Mouse (Mus musculus) Patski (cell line): Measurements from ENCODE around the gene Zbtb39. TPM values are rescaled to one million over a fixed set of nuclear protein-coding genes. Genes with fewer than 3 reads are reported as not detected.
"Not testable (repeated sequence)": the region's sequence is repeated elsewhere in the genome, so short reads cannot be mapped to it uniquely, and the experiment has no call there.

Experiments
- ATAC-seq: fragments of 100-300 bp; one replicate; pipeline ENCODE4 v1.8.0; 2021
- CTCF ChIA-PET: fragments of 350-600 bp; sonication (Branson Sonifier 250); formaldehyde crosslinking; loops from one replicate; lab custom pipeline; 2022; ENCODE audit warnings: inconsistent platforms; lab: Charles Lee
- POLR2A ChIA-PET: fragments of 350-600 bp; sonication (Branson Sonifier 250); formaldehyde crosslinking; loops from one replicate; lab custom pipeline; 2022; ENCODE audit warnings: antibody characterized with exemption, inconsistent platforms; lab: Charles Lee
- DNase-seq: peaks from one replicate; pipeline ENCODE4 v3.0.0-alpha.2; 2011; ENCODE audit warnings: low read depth, low spot score
- H3K27me3 ChIP-seq: fragments of 371-371 bp; one replicate; pipeline ENCODE4 v1.5.1; 2021
- CTCF ChIP-seq: fragments of 100-300 bp; IDR thresholded peaks from one replicate; pipeline ENCODE4 v1.5.1; 2021
- in situ Hi-C: fragments of 300-500 bp; cut with MboI; formaldehyde crosslinking; loops from 3 replicates; pipeline ENCODE4 v1.11.1; 2018; ENCODE audit warnings: low pct_unique_long_range_greater_than_20kb, mixed read lengths
- polyA plus RNA-seq: library from polyadenylated mRNA; unstranded; gene quantifications from one replicate; pipeline ENCODE4 v1.2.3, GENCODE M21; 2021

Zbtb39 gene
- polyA plus RNA-seq, 1 experiment from 2014 or later, result 7.5 TPM

- TF ChIP-seq CTCF, result no peak
- peaks cover 6% of the 10 kb centered on the region for H3K27me3 ChIP-seq
- ChIA-PET POLR2A (no interaction called here), CTCF (no interaction called here)
- DNase-seq (no peak), ATAC-seq (no peak)
- in situ Hi-C loops, result no loop called here
Measured at GRCm38 (mm10) chr10:127776011-127776410, 36.7 kb downstream of the Zbtb39 start, which contains the start of gene Rdh9. Rdh9 (plus strand) TSS chr10:127776386.

GRCm38 (mm10) chr10:127782321-127782720 lies 43.0 kb downstream of the Zbtb39 start:
- H3K27me3 ChIP-seq, in situ Hi-C loops, POLR2A ChIA-PET, ATAC-seq, CTCF ChIA-PET, DNase-seq: not testable (repeated sequence)

DNA sequence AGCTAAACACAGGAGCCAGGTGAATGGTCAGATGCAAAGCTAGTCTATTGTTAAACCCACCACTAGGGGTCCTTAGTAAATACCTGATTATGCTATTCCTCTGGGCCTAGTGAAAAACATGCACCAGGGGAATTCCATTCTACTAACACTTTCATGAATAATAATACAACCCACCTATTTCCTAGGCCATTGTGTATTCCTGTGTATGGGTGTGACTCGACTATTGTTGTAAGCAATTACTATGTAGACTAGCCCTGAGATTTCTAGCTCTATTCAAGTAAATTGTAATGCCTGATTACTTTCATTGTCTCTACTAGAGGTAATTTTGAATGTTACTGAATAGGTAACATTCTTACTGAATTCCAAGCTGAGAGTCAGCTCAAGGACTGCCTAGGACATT lies 46.1 kb downstream of the Zbtb39 start:
- DNase-seq, in situ Hi-C loops, CTCF ChIA-PET, ATAC-seq, H3K27me3 ChIP-seq: not testable (repeated sequence)
- POLR2A ChIA-PET, result interaction anchor here (0.6 kb wide), 1 partner anchor 152 kb away, joined by 9 read pairs; no protein-coding TSS in a partner anchor

Other genes starting within 250 kb of the Zbtb39 start
- gene Stac3, start 237.9 kb upstream of the Zbtb39 start, polyA plus RNA-seq, result 0.80 TPM
- gene Ndufa4l2, start 224.6 kb upstream of the Zbtb39 start, polyA plus RNA-seq, result 0.18 TPM
- 144 TPM for gene Shmt2, start 217.1 kb upstream of the Zbtb39 start, polyA plus RNA-seq
- gene Nxph4, start 205.0 kb upstream of the Zbtb39 start, polyA plus RNA-seq, result 6.0 TPM
- 62.5 TPM for gene Lrp1, start 118.4 kb upstream of the Zbtb39 start, polyA plus RNA-seq
- gene Stat6, start 96.6 kb upstream of the Zbtb39 start, polyA plus RNA-seq, result 67.3 TPM
- gene Nemp1, start 72.6 kb upstream of the Zbtb39 start, polyA plus RNA-seq, result 8.0 TPM
- gene Nab2, start 71.0 kb upstream of the Zbtb39 start, polyA plus RNA-seq, result 31.8 TPM
- 0.17 TPM for gene Myo1a, start 34.4 kb upstream of the Zbtb39 start, polyA plus RNA-seq
- not detected for gene Tac2, start 15.1 kb upstream of the Zbtb39 start, polyA plus RNA-seq
- 0.49 TPM for gene Gpr182, start 12.2 kb downstream of the Zbtb39 start, polyA plus RNA-seq
- gene Rdh1, start 20.2 kb downstream of the Zbtb39 start, polyA plus RNA-seq, result 0.05 TPM
- gene Rdh16f1, start 20.2 kb downstream of the Zbtb39 start, polyA plus RNA-seq, result 0.18 TPM
- gene Rdh9, start 36.8 kb downstream of the Zbtb39 start, polyA plus RNA-seq, result not detected
- 0.03 TPM for gene Rdh16, start 61.6 kb downstream of the Zbtb39 start, polyA plus RNA-seq
- gene Rdh19, start 110.4 kb downstream of the Zbtb39 start, polyA plus RNA-seq, result not detected
- not detected for gene Rdh16f2, start 126.9 kb downstream of the Zbtb39 start, polyA plus RNA-seq
- not detected for gene Rdh7, start 149.3 kb downstream of the Zbtb39 start, polyA plus RNA-seq
- gene Sdr9c7, start 159.0 kb downstream of the Zbtb39 start, polyA plus RNA-seq, result not detected